Mouse (Mus musculus) macrophage (primary cell): ENCODE results near the gene Mgat4a. TPM values are rescaled to one million over a fixed set of nuclear protein-coding genes. Genes with fewer than 3 reads are reported as not detected.

Experiments
- H3K27ac ChIP-seq: fragments of 350-480 bp; formaldehyde crosslinking; 2 replicates; pipeline ENCODE4 v1.9.0; 2021
- H3K36me3 ChIP-seq: fragments of 350-480 bp; formaldehyde crosslinking; 2 replicates; pipeline ENCODE4 v1.9.0; 2021; ENCODE audit errors: inconsistent target
- H3K4me3 ChIP-seq: fragments of 350-480 bp; formaldehyde crosslinking; 2 replicates; pipeline ENCODE4 v1.9.0; 2021; ENCODE audit errors: inconsistent target
- H3K79me2 ChIP-seq: fragments of 350-480 bp; formaldehyde crosslinking; 2 replicates; pipeline ENCODE4 v1.9.0; 2021; ENCODE audit errors: inconsistent target
- WGBS: methylation state at CpG from one replicate; pipeline ENCODE4 v1.1.7; 2026; ENCODE audit warnings: inconsistent platforms; ENCODE audit not compliant: missing documents; 5-methylcytosine and 5-hydroxymethylcytosine counted together
- polyA plus RNA-seq: library from polyadenylated mRNA; stranded (reverse); fragments of 250-400 nt; gene quantifications from 3 replicates; pipeline ENCODE4 v1.2.4, GENCODE M21; 2018; ENCODE audit warnings: inconsistent platforms

The Mgat4a gene
- polyA plus RNA-seq, 1 experiment from 2014 or later: 9.6 TPM

DNA sequence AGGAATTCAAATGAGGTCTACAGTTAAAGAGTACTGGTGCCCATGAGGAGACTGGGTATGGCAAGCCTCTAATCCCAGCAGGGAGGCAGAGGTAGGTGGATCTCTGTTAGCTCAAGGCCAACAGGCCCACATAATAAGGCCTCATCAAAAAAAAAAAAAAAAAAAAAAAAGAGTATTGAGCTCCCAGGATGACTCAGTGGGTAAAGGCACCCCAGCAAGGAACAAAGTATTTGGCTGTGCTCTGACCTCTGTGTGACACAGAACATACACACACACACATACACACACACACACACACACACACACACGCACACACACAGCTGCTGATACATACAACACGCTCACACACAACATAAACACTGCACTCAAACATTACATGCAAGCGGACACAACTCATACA is 65.5 kb downstream of the Mgat4a start:
- 85% methylated on average over 3 of the region's 3 CpGs for WGBS
- Histone ChIP-seq H3K4me3 (no peak overlapping the region), H3K36me3 (no peaks in the 10 kb centered on the region), H3K27ac (peak overlapping the region; percentile 91), H3K79me2 (peaks cover 31% of the 10 kb centered on the region; the same call in 1 of the 2 replicates)

GRCm38 (mm10) chr1:37474634-37475190 is 66.1 kb downstream of the Mgat4a start:
- Histone ChIP-seq H3K27ac (peak overlapping the region; percentile 91), H3K36me3 (no peaks in the 10 kb centered on the region), H3K79me2 (peaks cover 31% of the 10 kb centered on the region; the same call in 1 of the 2 replicates), H3K4me3 (no peak overlapping the region)
- WGBS: 41% methylated on average over 6 of the region's 6 CpGs

GRCm38 (mm10) chr1:37474046-37474445 is 66.8 kb downstream of the Mgat4a start:
- no peak overlapping the region for H3K4me3 ChIP-seq
- peaks cover 31% of the 10 kb centered on the region; the same call in 1 of the 2 replicates for H3K79me2 ChIP-seq
- H3K27ac ChIP-seq: peak overlapping the region; percentile 91
- no peaks in the 10 kb centered on the region for H3K36me3 ChIP-seq
- WGBS: 15% methylated on average over 8 of the region's 8 CpGs

DNA sequence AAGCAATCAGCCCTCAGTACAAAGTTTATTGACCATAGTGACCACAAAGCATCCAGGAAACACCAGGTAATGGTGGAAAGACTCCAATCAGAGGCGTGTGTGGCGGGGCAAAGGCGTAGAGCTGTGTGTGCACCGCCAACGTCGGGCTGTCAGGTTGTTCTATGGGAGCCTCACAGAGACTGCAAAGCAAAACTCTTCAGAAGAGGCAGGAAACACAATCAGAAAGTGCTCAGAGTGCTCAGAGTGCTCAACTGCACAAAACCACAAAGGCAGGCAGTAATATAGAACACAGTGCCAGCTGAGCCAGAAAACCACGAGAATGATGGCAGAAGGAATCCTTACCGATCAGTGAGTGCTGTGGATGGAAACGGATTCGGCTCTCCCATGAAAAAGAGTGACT is 67.6 kb downstream of the Mgat4a start:
- Histone ChIP-seq H3K27ac (peak overlapping the region; percentile 91), H3K36me3 (no peaks in the 10 kb centered on the region), H3K4me3 (no peak overlapping the region), H3K79me2 (peaks cover 31% of the 10 kb centered on the region; the same call in 1 of the 2 replicates)
- 28% methylated on average over 10 of the region's 10 CpGs for WGBS

DNA sequence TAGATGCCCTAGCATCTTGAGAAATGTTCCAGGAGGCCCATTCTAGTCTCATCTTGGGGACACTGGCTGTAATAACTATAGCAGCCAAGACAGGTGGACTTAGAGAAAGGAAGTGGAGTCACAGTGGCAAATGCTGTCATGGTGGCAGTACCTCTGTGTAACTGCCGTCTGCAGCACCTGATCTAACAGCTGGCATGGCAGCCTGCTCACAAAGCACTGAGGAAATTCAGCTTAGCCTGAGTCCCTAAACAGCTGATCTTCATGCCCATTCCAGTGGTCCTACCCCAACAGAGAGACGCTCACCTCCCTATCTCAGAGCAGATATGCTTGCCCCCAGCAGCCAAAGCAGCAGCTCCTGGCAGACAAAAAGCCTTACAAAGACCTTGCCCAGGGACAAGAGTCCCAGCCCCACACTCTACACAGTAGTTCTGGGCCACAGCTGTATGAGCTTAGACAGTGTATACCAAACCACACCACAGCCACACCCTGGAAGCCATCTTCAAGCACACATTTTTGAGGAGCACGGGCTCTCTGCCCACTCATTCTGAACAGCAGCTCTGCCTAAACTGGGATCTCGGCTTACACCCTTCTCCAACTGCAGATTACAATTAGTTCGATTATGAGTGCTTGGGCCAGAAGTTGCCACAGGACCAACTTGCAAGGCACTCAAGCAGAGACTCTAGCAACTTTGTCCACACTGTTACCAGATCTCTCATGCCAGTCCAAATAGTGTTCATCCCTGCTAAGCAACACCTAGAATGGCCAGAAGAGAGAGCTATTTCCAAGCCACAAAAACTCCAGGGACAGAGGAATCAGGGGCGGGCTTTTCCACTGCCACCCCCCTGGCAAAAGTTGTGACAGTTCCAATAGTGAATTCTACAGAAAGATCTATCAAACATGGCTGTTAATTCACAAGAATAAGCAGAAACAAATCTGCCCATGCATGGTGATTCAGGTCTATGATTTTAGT is 69.4 kb downstream of the Mgat4a start:
- Histone ChIP-seq H3K36me3 (no peaks in the 10 kb centered on the region), H3K27ac (no peak overlapping the region), H3K79me2 (peaks cover 21% of the 10 kb centered on the region; the same call in 1 of the 2 replicates), H3K4me3 (no peak overlapping the region)
- 92% methylated on average over 6 of the region's 6 CpGs for WGBS

DNA sequence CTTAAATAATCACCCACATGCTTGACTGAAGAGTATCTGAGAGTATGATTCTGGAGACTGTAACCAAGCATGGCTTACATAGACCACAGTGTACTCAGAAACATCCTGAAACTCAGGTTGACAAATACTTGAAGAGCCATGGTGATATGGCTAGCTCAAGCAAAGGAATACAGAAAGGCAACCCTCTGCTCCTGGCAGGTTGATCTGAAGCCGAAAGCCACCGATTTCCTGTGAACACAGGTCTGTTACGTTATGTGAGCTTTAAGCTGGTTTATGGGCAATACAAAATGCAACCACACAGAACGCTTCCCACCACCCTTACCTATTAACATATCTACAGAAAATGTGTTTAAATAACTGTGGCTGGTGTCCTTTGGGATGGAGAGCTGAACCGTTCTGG is 71.8 kb downstream of the Mgat4a start:
- H3K79me2 ChIP-seq: peaks cover 11% of the 10 kb centered on the region; the same call in 1 of the 2 replicates
- no peak overlapping the region for H3K4me3 ChIP-seq
- peaks cover 3% of the 10 kb centered on the region; the same call in 1 of the 2 replicates for H3K36me3 ChIP-seq
- no peak overlapping the region for H3K27ac ChIP-seq
- 98% methylated on average over 5 of the region's 5 CpGs for WGBS

- peaks cover 6% of the 10 kb centered on the region; the same call in 1 of the 2 replicates for H3K36me3 ChIP-seq
- H3K27ac ChIP-seq: no peak overlapping the region
- H3K4me3 ChIP-seq: no peak overlapping the region
- WGBS: 92% methylated on average over 3 of the region's 4 CpGs
- H3K79me2 ChIP-seq: peaks cover 11% of the 10 kb centered on the region; the same call in 1 of the 2 replicates
These were observed 73.0 kb downstream of the Mgat4a start for GRCm38 (mm10) chr1:37467806-37468205.

DNA sequence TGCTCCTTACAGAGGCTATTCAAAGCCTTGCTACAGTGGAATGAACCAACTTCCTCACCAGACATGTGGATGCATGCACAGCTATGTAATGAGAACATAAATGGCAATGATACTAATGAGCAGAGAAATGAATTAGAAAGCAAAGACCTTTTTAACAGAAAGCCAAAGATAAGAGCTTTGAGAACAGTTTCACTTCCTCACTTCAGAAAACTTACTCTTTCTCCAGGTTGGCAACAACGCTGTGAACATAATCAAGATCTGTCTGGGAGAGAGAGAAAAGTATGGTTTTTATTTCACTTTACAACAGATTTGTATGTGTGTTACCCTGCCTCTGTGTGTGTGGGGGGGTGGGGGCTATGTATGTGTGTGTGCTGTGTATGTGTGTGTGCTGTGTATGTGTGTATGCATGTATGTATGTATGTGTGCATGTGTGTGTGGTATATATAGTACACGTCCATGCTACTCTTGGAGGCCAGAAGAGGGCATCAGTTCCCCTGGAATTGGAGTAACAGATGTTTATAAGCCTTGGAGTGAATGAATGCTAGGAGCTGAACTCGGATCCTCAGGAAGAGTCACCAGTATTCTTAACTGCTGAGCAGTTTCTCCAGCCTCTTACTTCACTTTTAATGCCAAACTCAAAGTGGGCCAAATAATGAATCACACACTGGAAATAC is 74.4 kb downstream of the Mgat4a start:
- peaks cover 6% of the 10 kb centered on the region; the same call in 1 of the 2 replicates for H3K36me3 ChIP-seq
- H3K79me2 ChIP-seq: peaks cover 7% of the 10 kb centered on the region; the same call in 1 of the 2 replicates
- WGBS: 70% methylated on average over 3 of the region's 3 CpGs
- no peak overlapping the region for H3K4me3 ChIP-seq
- H3K27ac ChIP-seq: no peak overlapping the region

- Histone ChIP-seq H3K79me2 (no peaks in the 10 kb centered on the region; the same call in 1 of the 2 replicates), H3K36me3 (peaks cover 6% of the 10 kb centered on the region; the same call in 1 of the 2 replicates), H3K27ac (no peak overlapping the region), H3K4me3 (no peak overlapping the region)
- WGBS: 94% methylated on average over 10 of the region's 10 CpGs
These were observed 75.9 kb downstream of the Mgat4a start for GRCm38 (mm10) chr1:37464878-37465452.

DNA sequence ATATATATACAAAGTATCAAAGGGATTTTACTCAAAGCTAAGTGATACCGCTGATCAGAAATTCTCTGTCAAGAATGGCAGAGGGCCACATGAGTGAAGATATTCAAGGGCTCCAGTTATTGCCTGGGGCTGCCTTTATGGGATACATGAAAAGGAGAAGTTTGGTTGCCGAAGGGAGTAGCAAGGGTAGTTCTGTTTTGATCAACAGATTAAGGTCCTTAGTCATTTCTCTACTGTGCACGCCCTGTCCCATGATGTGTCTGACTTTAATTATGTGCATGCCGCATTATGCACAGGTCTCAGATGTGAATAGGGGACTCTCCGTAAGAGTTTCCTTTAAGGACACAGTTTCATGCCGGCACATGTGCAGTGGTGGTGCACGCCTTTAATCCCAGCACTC is 83.3 kb downstream of the Mgat4a start:
- 77% methylated on average over 7 of the region's 7 CpGs for WGBS

DNA sequence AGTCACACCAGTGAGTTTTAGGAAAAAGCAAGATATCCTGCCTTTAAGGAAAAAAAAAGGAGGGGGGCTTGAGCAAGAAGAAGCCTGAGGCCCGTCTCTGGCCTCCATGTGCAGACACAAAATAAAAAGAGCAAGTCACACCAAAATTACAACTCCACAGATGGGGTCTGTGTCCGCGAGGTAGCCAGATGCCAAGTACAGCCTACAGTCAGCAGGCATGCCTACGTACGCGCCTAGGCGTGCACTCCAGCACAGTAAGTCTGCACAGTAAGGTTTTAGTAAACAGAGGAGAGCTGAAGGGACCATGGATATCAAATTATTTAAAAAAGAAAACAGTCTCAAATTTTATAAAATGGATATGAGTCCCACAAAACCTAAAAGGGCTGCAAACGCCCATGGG is 89.5 kb downstream of the Mgat4a start:
- Histone ChIP-seq H3K27ac (no peak overlapping the region), H3K4me3 (no peak overlapping the region), H3K36me3 (peaks cover 47% of the 10 kb centered on the region), H3K79me2 (no peaks in the 10 kb centered on the region)
- 93% methylated on average over 8 of the region's 8 CpGs for WGBS

More for the DNA sequence above, 83.3 kb downstream of the Mgat4a start:
- H3K27ac ChIP-seq: no peak overlapping the region
- H3K36me3 ChIP-seq: peaks cover 24% of the 10 kb centered on the region; the same call in 1 of the 2 replicates
- H3K79me2 ChIP-seq: no peaks in the 10 kb centered on the region
- no peak overlapping the region for H3K4me3 ChIP-seq

GRCm38 (mm10) chr1:37448361-37449095 is 92.3 kb downstream of the Mgat4a start:
- Histone ChIP-seq H3K4me3 (no peak overlapping the region), H3K27ac (no peak overlapping the region), H3K36me3 (peaks cover 51% of the 10 kb centered on the region), H3K79me2 (no peaks in the 10 kb centered on the region)
- WGBS: 79% methylated on average over 8 of the region's 10 CpGs

DNA sequence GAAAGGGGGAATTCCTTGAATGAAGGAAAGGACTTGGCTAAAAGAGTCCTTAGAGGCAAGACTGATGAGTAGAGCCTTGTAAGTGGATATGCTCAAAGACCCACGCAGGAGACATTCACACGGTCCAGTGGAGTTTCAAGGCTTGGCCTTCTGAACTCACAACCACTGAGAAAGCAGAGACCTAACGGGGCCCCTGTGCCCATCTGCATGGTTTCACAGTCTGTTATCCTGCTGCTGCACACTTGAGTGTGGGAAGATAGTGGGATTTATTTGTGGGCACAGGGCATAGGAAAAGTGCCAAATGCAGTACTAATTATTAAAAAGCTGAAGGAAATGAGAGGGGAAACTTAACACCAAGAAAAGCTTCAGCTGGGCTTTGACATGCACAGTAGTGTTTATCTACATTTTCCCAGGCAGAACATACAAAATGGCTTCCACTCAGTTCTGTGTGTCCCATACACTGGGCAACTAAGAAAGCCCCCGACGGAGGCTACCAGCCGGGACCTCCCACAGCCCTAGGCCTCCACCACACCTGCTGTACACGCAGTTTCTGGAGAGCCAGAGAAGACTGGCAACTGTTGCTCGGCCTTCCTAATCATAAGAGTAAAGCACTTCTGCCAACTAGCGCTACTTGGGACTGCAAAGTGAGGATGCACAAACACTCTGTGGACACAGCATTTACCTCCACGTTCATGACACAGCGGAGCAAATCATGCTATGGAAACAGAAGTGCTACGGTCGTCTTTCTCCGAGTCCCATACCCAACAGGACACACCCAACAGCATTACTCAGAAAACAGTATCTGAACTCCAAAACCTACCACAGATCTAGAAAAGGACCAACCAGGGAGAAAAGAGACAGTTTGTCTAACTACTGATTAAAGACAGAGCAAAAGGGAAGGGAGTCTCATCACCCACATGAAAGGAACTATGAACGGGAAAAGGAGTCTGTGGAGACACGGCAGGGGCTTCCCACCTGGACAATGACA is 97.7 kb downstream of the Mgat4a start:
- Histone ChIP-seq H3K79me2 (no peaks in the 10 kb centered on the region), H3K27ac (no peak overlapping the region), H3K4me3 (no peak overlapping the region), H3K36me3 (peaks cover 44% of the 10 kb centered on the region)
- 93% methylated on average over 16 of the region's 16 CpGs for WGBS
